Mouse (Mus musculus): ENCODE data around the gene Arhgap32. TPM values are rescaled to one million over a fixed set of nuclear protein-coding genes. Genes with fewer than 3 reads are reported as not detected.
"Not testable (repeated sequence)": the region's sequence is repeated elsewhere in the genome, so short reads cannot be mapped to it uniquely, and the experiment has no call there.

Arhgap32 gene
- polyA plus RNA-seq, 1 experiment, result 1.5 TPM

GRCm38 (mm10) chr9:32158837-32159543 lies 43.1 kb downstream of the Arhgap32 start:
- DNase-seq, result peak; percentile 71
- H3K4me1 ChIP-seq (replicated peaks; ENCODE audit: control insufficient read depth, insufficient read depth, low read length), result no peaks in the 10 kb centered on the region
- no peaks in the 10 kb centered on the region for H3K36me3 ChIP-seq (ENCODE audit: control insufficient read depth, insufficient read depth, low read length)
- H3K27ac ChIP-seq (ENCODE audit: control insufficient read depth, insufficient read depth, low read length), result no peak overlapping the region
- 32% methylated on average over 3 of the region's 3 CpGs for WGBS
- TF ChIP-seq CTCF (IDR thresholded peaks at IDR 0.05; ENCODE audit: borderline replicate concordance, control insufficient read depth, extremely low read depth, insufficient read depth, low read length, poor library complexity), result no peak
- TF ChIP-seq POLR2A (IDR thresholded peaks at IDR 0.05; ENCODE audit: control insufficient read depth, extremely low read depth, insufficient read depth, low read length, poor library complexity), result no peak
- no peaks in the 10 kb centered on the region for H3K27me3 ChIP-seq (ENCODE audit: control insufficient read depth, insufficient read depth, low read length)
- no peak overlapping the region for H3K4me3 ChIP-seq (ENCODE audit: control insufficient read depth, insufficient read depth, low read length)

- H3K4me3 ChIP-seq (ENCODE audit: control insufficient read depth, insufficient read depth, low read length), result no peak overlapping the region
- no peaks in the 10 kb centered on the region for H3K4me1 ChIP-seq (replicated peaks; ENCODE audit: control insufficient read depth, insufficient read depth, low read length)
- WGBS, result 93% methylated on average over 3 of the region's 3 CpGs
- H3K27ac ChIP-seq (ENCODE audit: control insufficient read depth, insufficient read depth, low read length), result no peak overlapping the region
- TF ChIP-seq CTCF (IDR thresholded peaks at IDR 0.05; ENCODE audit: borderline replicate concordance, control insufficient read depth, extremely low read depth, insufficient read depth, low read length, poor library complexity), result no peak
- TF ChIP-seq POLR2A (IDR thresholded peaks at IDR 0.05; ENCODE audit: control insufficient read depth, extremely low read depth, insufficient read depth, low read length, poor library complexity), result no peak
- H3K27me3 ChIP-seq (ENCODE audit: control insufficient read depth, insufficient read depth, low read length), result no peaks in the 10 kb centered on the region
- no peak for DNase-seq
- no peaks in the 10 kb centered on the region for H3K36me3 ChIP-seq (ENCODE audit: control insufficient read depth, insufficient read depth, low read length)
These were observed 43.8 kb downstream of the Arhgap32 start for GRCm38 (mm10) chr9:32159724-32160123.

- H3K4me1 ChIP-seq (replicated peaks; ENCODE audit: control insufficient read depth, insufficient read depth, low read length), result no peaks in the 10 kb centered on the region
- H3K4me3 ChIP-seq (ENCODE audit: control insufficient read depth, insufficient read depth, low read length), result no peak overlapping the region
- no peak for DNase-seq
- H3K27me3 ChIP-seq (ENCODE audit: control insufficient read depth, insufficient read depth, low read length), result no peaks in the 10 kb centered on the region
- TF ChIP-seq POLR2A (IDR thresholded peaks at IDR 0.05; ENCODE audit: control insufficient read depth, extremely low read depth, insufficient read depth, low read length, poor library complexity) (no peak), CTCF (IDR thresholded peaks at IDR 0.05; ENCODE audit: borderline replicate concordance, control insufficient read depth, extremely low read depth, insufficient read depth, low read length, poor library complexity) (no peak)
- no peak overlapping the region for H3K27ac ChIP-seq (ENCODE audit: control insufficient read depth, insufficient read depth, low read length)
- WGBS, result 96% methylated on average over 2 of the region's 2 CpGs
- no peaks in the 10 kb centered on the region for H3K36me3 ChIP-seq (ENCODE audit: control insufficient read depth, insufficient read depth, low read length)
These were observed 46.9 kb downstream of the Arhgap32 start for GRCm38 (mm10) chr9:32162792-32163191.

GRCm38 (mm10) chr9:32163820-32164219 lies 47.9 kb downstream of the Arhgap32 start:
- DNase-seq; H3K27ac ChIP-seq (ENCODE audit: control insufficient read depth, insufficient read depth, low read length); H3K4me3 ChIP-seq (ENCODE audit: control insufficient read depth, insufficient read depth, low read length); H3K27me3 ChIP-seq (ENCODE audit: control insufficient read depth, insufficient read depth, low read length); H3K4me1 ChIP-seq (replicated peaks; ENCODE audit: control insufficient read depth, insufficient read depth, low read length); H3K36me3 ChIP-seq (ENCODE audit: control insufficient read depth, insufficient read depth, low read length): not testable (repeated sequence)
- 94% methylated on average over 6 of the region's 6 CpGs for WGBS

- no peak for DNase-seq
- H3K27me3 ChIP-seq (ENCODE audit: control insufficient read depth, insufficient read depth, low read length), result no peaks in the 10 kb centered on the region
- H3K4me1 ChIP-seq (replicated peaks; ENCODE audit: control insufficient read depth, insufficient read depth, low read length), result no peaks in the 10 kb centered on the region
- no peak overlapping the region for H3K4me3 ChIP-seq (ENCODE audit: control insufficient read depth, insufficient read depth, low read length)
- no peak for TF ChIP-seq CTCF (IDR thresholded peaks at IDR 0.05; ENCODE audit: borderline replicate concordance, control insufficient read depth, extremely low read depth, insufficient read depth, low read length, poor library complexity)
- no peak for TF ChIP-seq POLR2A (IDR thresholded peaks at IDR 0.05; ENCODE audit: control insufficient read depth, extremely low read depth, insufficient read depth, low read length, poor library complexity)
- no peaks in the 10 kb centered on the region for H3K36me3 ChIP-seq (ENCODE audit: control insufficient read depth, insufficient read depth, low read length)
- WGBS, result 96% methylated on average over 5 of the region's 5 CpGs
- H3K27ac ChIP-seq (ENCODE audit: control insufficient read depth, insufficient read depth, low read length), result no peak overlapping the region
These were observed 52.7 kb downstream of the Arhgap32 start for GRCm38 (mm10) chr9:32168546-32169137.

GRCm38 (mm10) chr9:32170713-32171112 lies 54.8 kb downstream of the Arhgap32 start:
- Histone ChIP-seq H3K4me1 (replicated peaks; ENCODE audit: control insufficient read depth, insufficient read depth, low read length) (no peaks in the 10 kb centered on the region), H3K27ac (ENCODE audit: control insufficient read depth, insufficient read depth, low read length) (no peak overlapping the region), H3K36me3 (ENCODE audit: control insufficient read depth, insufficient read depth, low read length) (no peaks in the 10 kb centered on the region), H3K27me3 (ENCODE audit: control insufficient read depth, insufficient read depth, low read length) (no peaks in the 10 kb centered on the region), H3K4me3 (ENCODE audit: control insufficient read depth, insufficient read depth, low read length) (no peak overlapping the region)
- 96% methylated on average over 8 of the region's 8 CpGs for WGBS
- DNase-seq, result no peak
- no peak for TF ChIP-seq POLR2A (IDR thresholded peaks at IDR 0.05; ENCODE audit: control insufficient read depth, extremely low read depth, insufficient read depth, low read length, poor library complexity)
- no peak for TF ChIP-seq CTCF (IDR thresholded peaks at IDR 0.05; ENCODE audit: borderline replicate concordance, control insufficient read depth, extremely low read depth, insufficient read depth, low read length, poor library complexity)

GRCm38 (mm10) chr9:32176612-32177011 lies 60.7 kb downstream of the Arhgap32 start:
- DNase-seq, result no peak
- Histone ChIP-seq H3K4me3 (ENCODE audit: control insufficient read depth, insufficient read depth, low read length) (no peak overlapping the region), H3K27ac (ENCODE audit: control insufficient read depth, insufficient read depth, low read length) (no peak overlapping the region), H3K4me1 (replicated peaks; ENCODE audit: control insufficient read depth, insufficient read depth, low read length) (no peaks in the 10 kb centered on the region), H3K27me3 (ENCODE audit: control insufficient read depth, insufficient read depth, low read length) (no peaks in the 10 kb centered on the region), H3K36me3 (ENCODE audit: control insufficient read depth, insufficient read depth, low read length) (no peaks in the 10 kb centered on the region)
- TF ChIP-seq POLR2A (IDR thresholded peaks at IDR 0.05; ENCODE audit: control insufficient read depth, extremely low read depth, insufficient read depth, low read length, poor library complexity) (no peak), CTCF (IDR thresholded peaks at IDR 0.05; ENCODE audit: borderline replicate concordance, control insufficient read depth, extremely low read depth, insufficient read depth, low read length, poor library complexity) (no peak)
- 94% methylated on average over 4 of the region's 4 CpGs for WGBS
